Mouse (Mus musculus): ENCODE data around the gene Plk2.
"Not testable (repeated sequence)": the region's sequence is repeated elsewhere in the genome, so short reads cannot be mapped to it uniquely, and the experiment has no call there.

The Plk2 gene

DNA sequence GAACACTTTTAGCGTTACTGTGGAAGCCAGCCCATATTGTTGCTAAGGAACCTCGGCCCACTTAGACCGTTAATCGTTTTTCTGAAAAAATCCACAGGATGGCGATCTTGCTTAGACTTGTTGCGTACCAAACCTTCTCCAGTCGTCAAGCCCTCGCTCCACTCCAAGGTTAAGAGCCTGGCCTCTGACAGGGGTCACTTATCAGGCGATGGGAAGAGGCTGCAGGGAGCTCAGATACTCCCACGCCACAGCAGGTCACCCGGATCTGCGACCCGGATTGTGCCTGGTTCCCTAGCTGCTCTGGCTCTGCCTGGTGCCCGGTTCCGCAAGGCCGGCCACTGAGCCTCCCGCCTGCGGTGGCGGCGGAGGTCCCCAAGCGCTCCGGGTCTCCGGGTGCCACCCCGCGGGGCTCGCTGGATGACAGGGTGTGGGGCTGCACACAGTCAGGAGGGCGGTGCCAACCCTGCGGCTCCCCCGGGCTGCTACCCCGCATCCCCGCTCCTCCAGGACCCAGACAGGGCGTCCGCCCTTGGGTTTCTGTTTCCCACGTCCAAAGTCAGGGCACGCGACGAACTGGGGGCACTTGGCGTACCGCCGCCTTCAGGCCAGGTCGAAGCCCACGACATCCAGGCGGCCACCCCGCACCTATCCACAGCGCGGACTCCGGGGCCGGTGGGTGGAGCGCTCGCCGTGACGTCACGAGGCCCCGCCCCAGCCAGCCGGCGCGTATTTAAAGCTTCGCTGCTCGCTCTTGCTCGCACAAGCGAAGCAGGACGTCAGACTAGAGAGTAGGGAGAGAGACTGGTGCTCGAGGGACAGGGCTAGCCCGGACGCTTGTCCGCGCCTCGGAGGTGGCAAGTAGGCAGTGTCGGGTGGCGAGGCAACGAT lies at the start of gene Plk2:
Gene Plk2 (plus strand): TSS at position 756 of the 888 bp plus-strand sequence.
- peak; percentile 75 for DNase-seq (ENCODE audit: low spot score)

- no peak for DNase-seq (ENCODE audit: low spot score)
These were observed 48.1 kb upstream of the Plk2 start for GRCm38 (mm10) chr13:110346707-110347106.

DNA sequence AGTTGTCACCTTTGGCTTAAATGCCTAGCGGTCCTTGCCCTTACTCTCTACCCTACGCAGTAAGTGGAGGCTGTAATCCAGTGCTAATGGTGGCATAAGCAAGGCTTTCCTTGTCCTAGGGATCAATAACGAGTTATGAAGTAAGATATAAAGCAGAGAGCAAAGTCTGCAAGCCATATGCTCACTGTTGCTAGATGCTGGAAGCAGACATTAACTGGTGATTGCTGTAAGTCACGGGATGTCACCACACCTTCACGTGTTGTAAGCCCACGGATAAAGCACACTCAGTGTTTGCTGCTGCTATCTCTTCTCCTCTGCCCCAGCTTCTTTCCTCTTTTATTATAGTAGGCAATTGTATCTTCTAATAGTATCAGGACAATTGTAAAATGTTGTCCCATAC lies 43.8 kb upstream of the Plk2 start:
- DNase-seq (ENCODE audit: low spot score) = no peak

- DNase-seq (ENCODE audit: low spot score) = no peak
These were observed 37.9 kb upstream of the Plk2 start, which contains the start of gene Gapt for GRCm38 (mm10) chr13:110356941-110357340. TSS of gene Gapt (minus strand) at chr13:110357199.

GRCm38 (mm10) chr13:110363722-110364121 lies 31.1 kb upstream of the Plk2 start:
- DNase-seq (ENCODE audit: low spot score) = no peak

GRCm38 (mm10) chr13:110366477-110366876 lies 28.4 kb upstream of the Plk2 start:
- no peak for DNase-seq (ENCODE audit: low spot score)

GRCm38 (mm10) chr13:110367961-110368555 lies 26.8 kb upstream of the Plk2 start:
- DNase-seq (ENCODE audit: low spot score) = no peak

GRCm38 (mm10) chr13:110368556-110369040 lies 26.2 kb upstream of the Plk2 start:
- not testable (repeated sequence) for DNase-seq (ENCODE audit: low spot score)

DNA sequence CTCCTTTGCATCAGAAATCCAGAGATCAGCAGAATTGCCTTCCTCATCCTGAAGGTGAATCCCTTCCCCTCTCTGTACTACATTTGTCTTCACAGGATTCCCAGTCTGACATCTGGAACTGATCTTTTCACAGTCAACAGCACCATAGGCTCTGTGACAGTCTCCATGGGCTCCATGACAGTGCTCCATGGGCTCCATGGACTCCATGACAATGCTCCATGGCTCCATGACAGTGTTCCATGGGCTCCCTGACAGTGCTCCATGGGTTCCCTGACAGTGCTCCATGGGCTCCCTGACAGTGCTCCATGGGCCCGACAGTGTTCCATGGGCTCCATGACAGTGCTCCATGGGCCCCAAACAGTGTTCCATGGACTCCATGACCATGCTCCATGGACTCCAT lies 25.2 kb upstream of the Plk2 start:
- no peak for DNase-seq (ENCODE audit: low spot score)

- DNase-seq (ENCODE audit: low spot score) = no peak
These were observed 12.4 kb upstream of the Plk2 start for GRCm38 (mm10) chr13:110382447-110382901.

- no peak for DNase-seq (ENCODE audit: low spot score)
These were observed 10.3 kb upstream of the Plk2 start for GRCm38 (mm10) chr13:110384514-110384913.

DNA sequence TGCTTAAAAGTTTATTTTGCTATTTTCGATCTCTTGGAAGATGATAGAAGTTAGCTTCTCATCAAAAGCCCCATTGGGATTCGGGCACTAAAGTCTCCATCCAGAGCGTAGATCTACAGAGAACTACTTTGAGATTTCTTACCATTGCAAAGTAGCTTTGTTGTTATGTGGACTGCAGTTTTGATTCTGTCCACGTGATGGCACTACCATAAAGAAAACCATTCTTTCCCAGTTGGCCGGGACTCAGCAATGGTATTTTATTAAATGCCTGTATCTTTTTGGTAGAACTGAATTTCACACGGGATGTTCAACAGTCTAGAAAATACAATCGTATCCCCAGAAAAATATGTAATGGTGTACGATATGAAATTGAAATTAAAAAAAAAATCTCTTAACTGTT lies 2.6 kb upstream of the Plk2 start:
- no peak for DNase-seq (ENCODE audit: low spot score)

DNA sequence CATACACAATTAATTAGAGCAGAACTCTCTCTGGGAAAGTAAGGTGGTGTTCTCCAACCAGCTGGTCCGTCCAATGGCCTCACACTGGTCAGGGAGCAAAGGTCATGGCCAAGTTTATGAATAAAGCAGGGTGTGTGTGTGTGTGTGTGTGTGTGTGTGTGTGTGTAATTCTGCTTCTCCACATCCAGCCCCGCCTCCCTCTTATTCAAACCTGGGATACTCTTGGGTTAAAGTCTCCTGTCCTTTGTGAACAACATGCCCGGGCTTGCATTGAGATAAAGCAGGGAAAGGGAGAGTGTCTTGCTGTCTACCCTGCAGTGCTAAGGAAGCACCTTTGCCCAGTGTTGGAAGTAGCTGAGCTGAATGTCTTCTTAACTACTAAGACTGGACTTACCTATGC lies 2.2 kb upstream of the Plk2 start:
- no peak for DNase-seq (ENCODE audit: low spot score)

DNA sequence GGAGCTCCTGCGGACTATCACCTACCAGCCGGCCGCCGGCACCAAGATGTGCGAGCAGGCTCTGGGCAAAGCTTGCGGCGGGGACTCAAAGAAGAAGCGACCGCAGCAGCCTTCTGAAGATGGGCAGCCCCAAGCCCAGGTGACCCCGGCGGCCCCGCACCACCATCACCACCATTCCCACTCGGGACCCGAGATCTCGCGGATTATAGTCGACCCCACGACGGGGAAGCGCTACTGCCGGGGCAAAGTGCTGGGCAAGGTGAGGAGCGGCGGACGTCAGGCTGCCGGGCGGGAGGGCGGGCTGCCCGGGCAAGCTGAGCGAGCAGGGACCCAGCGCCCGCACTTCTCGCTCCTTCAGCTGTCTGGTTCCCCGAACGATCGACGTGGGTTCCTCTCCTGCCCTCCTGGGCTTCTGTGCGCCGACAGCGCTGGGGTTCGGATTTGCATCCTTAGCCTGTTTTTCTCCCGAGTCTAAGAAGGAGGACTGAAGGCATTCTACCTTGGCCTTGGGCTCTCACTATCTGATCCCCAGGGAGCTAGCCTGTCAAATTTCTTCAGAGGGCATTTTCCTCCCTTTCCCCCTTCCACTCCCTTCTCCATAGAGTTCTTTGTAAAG lies 441 bp downstream of the Plk2 start:
- no peak for DNase-seq (ENCODE audit: low spot score)

- no peak for DNase-seq (ENCODE audit: low spot score)
These were observed 1.3 kb downstream of the Plk2 start for GRCm38 (mm10) chr13:110395916-110396685.

- DNase-seq (ENCODE audit: low spot score) = no peak
These were observed 2.9 kb downstream of the Plk2 start for GRCm38 (mm10) chr13:110397750-110398149.

DNA sequence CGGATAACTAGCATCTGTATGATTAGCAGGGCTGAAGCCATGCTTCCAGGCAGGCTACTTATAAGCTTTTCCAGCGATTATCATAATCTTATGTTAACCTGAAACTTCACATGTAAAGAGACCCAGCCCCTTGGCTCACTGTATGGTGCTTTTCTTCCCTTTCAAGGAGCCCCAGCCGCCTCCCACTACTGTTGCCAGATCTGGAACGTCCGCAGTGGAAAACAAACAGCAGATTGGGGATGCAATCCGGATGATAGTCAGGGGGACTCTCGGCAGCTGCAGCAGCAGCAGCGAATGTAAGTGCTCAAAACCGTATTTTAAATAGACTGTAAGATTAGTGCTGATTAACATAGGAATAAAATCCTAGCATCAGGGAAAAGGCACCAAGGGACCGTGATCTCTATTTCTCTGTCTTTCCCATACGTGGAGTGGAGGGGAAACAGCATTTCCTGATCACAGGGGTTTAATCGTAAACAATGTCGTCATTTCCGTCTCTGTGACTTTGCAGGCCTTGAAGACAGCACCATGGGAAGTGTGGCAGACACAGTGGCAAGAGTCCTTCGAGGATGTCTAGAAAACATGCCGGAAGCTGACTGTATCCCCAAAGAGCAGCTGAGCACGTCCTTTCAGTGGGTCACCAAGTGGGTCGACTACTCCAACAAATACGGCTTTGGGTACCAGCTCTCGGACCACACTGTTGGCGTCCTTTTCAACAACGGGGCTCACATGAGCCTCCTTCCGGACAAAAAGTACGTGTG lies 3.8 kb downstream of the Plk2 start:
- no peak for DNase-seq (ENCODE audit: low spot score)

DNA sequence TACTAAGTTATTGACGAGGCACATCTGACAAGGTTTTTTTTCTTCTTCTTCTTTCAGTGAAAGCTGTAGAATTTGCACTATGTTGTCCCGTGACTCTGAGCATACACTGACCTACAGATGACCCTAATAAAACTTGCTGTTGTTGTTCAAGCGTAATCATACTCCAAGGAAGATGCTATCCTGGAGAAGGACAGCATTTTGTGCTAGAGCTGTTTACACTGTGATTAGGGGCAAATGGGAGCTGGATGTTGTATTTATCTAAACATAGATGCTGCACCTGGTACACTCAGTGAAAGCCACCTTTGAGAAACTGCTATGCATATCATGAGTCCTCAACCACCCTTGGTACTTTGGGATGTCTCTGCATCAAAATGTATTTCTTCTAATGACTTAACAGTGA lies 6.6 kb downstream of the Plk2 start:
- no peak for DNase-seq (ENCODE audit: low spot score)

- DNase-seq (ENCODE audit: low spot score) = no peak
These were observed 7.0 kb downstream of the Plk2 start for GRCm38 (mm10) chr13:110401877-110402276.

DNA sequence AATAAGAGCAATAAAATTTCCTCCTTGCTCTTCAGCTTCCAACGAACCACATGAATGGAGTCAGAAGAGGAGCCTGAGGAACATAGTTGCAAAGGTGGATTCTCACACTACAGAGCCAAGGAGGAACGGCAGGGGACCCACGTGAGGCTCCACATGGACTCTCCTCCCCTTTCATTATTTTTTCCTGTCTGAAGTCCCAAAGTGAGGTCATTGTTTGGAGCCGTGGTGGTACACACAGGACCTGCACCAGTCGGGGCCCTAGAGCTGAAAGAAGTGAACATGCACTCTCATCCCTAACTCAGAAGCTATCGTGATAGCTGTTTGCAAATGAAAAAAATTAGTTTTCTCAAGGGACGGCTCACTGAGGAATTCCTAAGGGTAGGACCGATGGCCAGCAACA lies 9.2 kb downstream of the Plk2 start:
- no peak for DNase-seq (ENCODE audit: low spot score)

DNA sequence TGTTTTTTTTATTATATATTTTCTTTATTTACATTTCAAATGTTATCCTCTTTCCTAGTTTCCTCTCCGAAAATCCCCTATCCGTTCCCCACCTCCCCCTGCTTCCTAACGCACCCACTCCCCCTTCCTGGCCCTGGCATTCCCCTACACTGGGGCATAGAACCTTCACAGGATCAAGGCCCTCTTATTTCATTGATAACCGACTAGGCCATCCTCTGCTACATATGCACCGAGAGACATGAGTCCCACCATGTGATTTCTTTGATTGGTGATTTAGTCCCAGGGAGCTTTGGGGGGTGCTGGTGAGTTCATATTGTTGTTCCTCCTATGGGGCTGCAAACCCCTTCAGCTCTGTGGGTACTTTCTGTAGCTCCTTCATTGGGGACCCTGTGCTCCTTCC lies 9.8 kb downstream of the Plk2 start:
- not testable (repeated sequence) for DNase-seq (ENCODE audit: low spot score)

Measured in urinary bladder, postnatal 10 days (tissue).